Comparison of ENCODE assay signal across 8 mouse cellular contexts in the genomic region with DNA sequence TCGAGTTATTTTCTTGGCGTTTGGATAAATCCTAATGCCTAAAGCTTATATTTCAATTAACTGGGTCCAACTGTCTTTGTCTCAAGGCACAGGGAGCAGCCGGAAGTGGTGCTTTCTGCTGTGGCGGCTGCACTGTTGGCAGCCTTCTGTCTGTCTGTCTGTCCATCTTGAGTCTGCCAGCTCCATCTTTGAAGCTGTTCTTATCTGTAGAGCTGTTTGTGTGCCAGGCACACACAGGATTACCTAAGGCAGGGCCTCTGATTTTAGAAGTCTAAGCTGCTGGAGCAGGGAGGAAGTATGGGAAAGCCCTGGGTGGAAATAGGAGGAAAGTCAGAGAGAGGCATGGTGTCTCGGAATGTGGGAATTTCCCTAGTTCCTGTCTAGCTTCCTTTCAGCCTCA.
A peak's percentile ranks its signal among the peaks of the same experiment; 100 is the strongest.
DNase-seq lines count a peak whose midpoint lies in the region; ATAC-seq lines count a peak whose summit lies in the region.

No protein-coding gene starts in this region.

- WGBS in heart, embryonic 11.5 days (ENCODE audit: insufficient replicate concordance): 18% methylated on average over 5 of the region's 5 CpGs
- WGBS in embryonic facial prominence, embryonic 10.5 days: 27% methylated on average over 5 of the region's 5 CpGs
- WGBS in intestine, embryonic 16.5 days: 36% methylated on average over 5 of the region's 5 CpGs
- 23% methylated on average over 5 of the region's 5 CpGs for WGBS in midbrain, embryonic 14.5 days

- peak overlapping the region; percentile 43 for H3K4me2 ChIP-seq in heart, embryonic 11.5 days
- no peak overlapping the region for H3K4me2 ChIP-seq in intestine, embryonic 16.5 days (ENCODE audit: low read depth, low read length)
- H3K4me2 ChIP-seq in midbrain, embryonic 14.5 days (ENCODE audit: low read length): peak overlapping the region; percentile 28

- H3K9ac ChIP-seq in heart, embryonic 11.5 days (ENCODE audit: low read depth, low read length): no peak overlapping the region
- H3K9ac ChIP-seq in intestine, embryonic 16.5 days (ENCODE audit: low read depth, low read length): no peak overlapping the region
- H3K9ac ChIP-seq in midbrain, embryonic 14.5 days (replicated peaks; ENCODE audit: low read length): no peak overlapping the region

- DNase-seq in heart, adult 11 months: no peak
- DNase-seq in embryonic facial prominence, embryonic 10.5 days (ENCODE audit: low spot score): no peak
- DNase-seq in midbrain, embryonic 14.5 days: no peak
- DNase-seq in left cerebral cortex, postnatal 14 days (ENCODE audit: low spot score in 2 of 2): no peak
- DNase-seq in gastrocnemius, postnatal 14 days: no peak
- DNase-seq in thymus, postnatal 10 days (ENCODE audit: low spot score in 2 of 2): no peak

- H3K4me1 ChIP-seq in heart, embryonic 11.5 days (ENCODE audit: control insufficient read depth, insufficient read depth, low read length): peaks cover 20% of the 10 kb centered on the region
- peaks cover 21% of the 10 kb centered on the region for H3K4me1 ChIP-seq in embryonic facial prominence, embryonic 10.5 days
- peaks cover 10% of the 10 kb centered on the region; the same call in 1 of the 2 replicates for H3K4me1 ChIP-seq in intestine, embryonic 16.5 days (ENCODE audit: control insufficient read depth, insufficient read depth, low read length)
- H3K4me1 ChIP-seq in midbrain, embryonic 14.5 days (ENCODE audit: control insufficient read depth, insufficient read depth, low read length): peaks cover 31% of the 10 kb centered on the region

- no peaks in the 10 kb centered on the region for H3K27me3 ChIP-seq in heart, embryonic 11.5 days (ENCODE audit: control insufficient read depth, insufficient read depth, low read length)
- H3K27me3 ChIP-seq in embryonic facial prominence, embryonic 10.5 days (replicated peaks; ENCODE audit: low read depth, poor library complexity, severe bottlenecking): no peaks in the 10 kb centered on the region
- H3K27me3 ChIP-seq in intestine, embryonic 16.5 days (replicated peaks; ENCODE audit: control insufficient read depth, insufficient read depth, low read length): no peaks in the 10 kb centered on the region
- no peaks in the 10 kb centered on the region for H3K27me3 ChIP-seq in midbrain, embryonic 14.5 days (ENCODE audit: control insufficient read depth, insufficient read depth, low read length)

- H3K4me3 ChIP-seq in heart, embryonic 11.5 days (ENCODE audit: low read depth, low read length): peak overlapping the region; percentile 8; the same call in 1 of the 2 replicates
- H3K4me3 ChIP-seq in embryonic facial prominence, embryonic 10.5 days: no peak overlapping the region
- no peak overlapping the region for H3K4me3 ChIP-seq in intestine, embryonic 16.5 days (ENCODE audit: low read length)
- no peak overlapping the region for H3K4me3 ChIP-seq in midbrain, embryonic 14.5 days (replicated peaks; ENCODE audit: low read depth, low read length)

- peak overlapping the region; percentile 79 for H3K27ac ChIP-seq in heart, embryonic 11.5 days (ENCODE audit: low read depth, low read length)
- H3K27ac ChIP-seq in embryonic facial prominence, embryonic 10.5 days (replicated peaks): peak overlapping the region; percentile 69
- no peak overlapping the region for H3K27ac ChIP-seq in intestine, embryonic 16.5 days (ENCODE audit: low read length)
- peak overlapping the region; percentile 73 for H3K27ac ChIP-seq in midbrain, embryonic 14.5 days (replicated peaks; ENCODE audit: low read depth, low read length)

- no peak for ATAC-seq in heart, embryonic 11.5 days (replicated peaks; ENCODE audit: insufficient number of reproducible peaks, low FRiP score, low TSS enrichment)
- peak; percentile 51 for ATAC-seq in intestine, embryonic 16.5 days
- 0 out of 2 replicates have a peak, but pooled peaks have one; percentile 22 for ATAC-seq in midbrain, embryonic 14.5 days (ENCODE audit: low FRiP score, low TSS enrichment)

- no peaks in the 10 kb centered on the region for H3K36me3 ChIP-seq in heart, embryonic 11.5 days (ENCODE audit: control insufficient read depth, insufficient read depth, low read length)
- no peaks in the 10 kb centered on the region for H3K36me3 ChIP-seq in embryonic facial prominence, embryonic 10.5 days (replicated peaks)
- H3K36me3 ChIP-seq in intestine, embryonic 16.5 days (ENCODE audit: control insufficient read depth, insufficient read depth, low read length): no peaks in the 10 kb centered on the region
- H3K36me3 ChIP-seq in midbrain, embryonic 14.5 days (ENCODE audit: control insufficient read depth, insufficient read depth, low read length): no peaks in the 10 kb centered on the region

- no peaks in the 10 kb centered on the region for H3K9me3 ChIP-seq in heart, embryonic 11.5 days (replicated peaks; ENCODE audit: control insufficient read depth, low read length)
- no peaks in the 10 kb centered on the region for H3K9me3 ChIP-seq in embryonic facial prominence, embryonic 10.5 days
- no peaks in the 10 kb centered on the region for H3K9me3 ChIP-seq in intestine, embryonic 16.5 days (ENCODE audit: control insufficient read depth, low read length)
- no peaks in the 10 kb centered on the region for H3K9me3 ChIP-seq in midbrain, embryonic 14.5 days (ENCODE audit: control insufficient read depth, low read length)

- intact Hi-C loops in left cerebral cortex, postnatal 14 days (cut with DNase I): loop anchor here (10.0 kb wide), 1 partner anchor 280 kb away; no protein-coding TSS in a partner anchor
- intact Hi-C loops in gastrocnemius, postnatal 14 days (cut with DNase I; ENCODE audit: low total_unique reads): no loop called here
